Mouse (Mus musculus): ENCODE measurements around the gene Hexim1.

The Hexim1 gene

DNA sequence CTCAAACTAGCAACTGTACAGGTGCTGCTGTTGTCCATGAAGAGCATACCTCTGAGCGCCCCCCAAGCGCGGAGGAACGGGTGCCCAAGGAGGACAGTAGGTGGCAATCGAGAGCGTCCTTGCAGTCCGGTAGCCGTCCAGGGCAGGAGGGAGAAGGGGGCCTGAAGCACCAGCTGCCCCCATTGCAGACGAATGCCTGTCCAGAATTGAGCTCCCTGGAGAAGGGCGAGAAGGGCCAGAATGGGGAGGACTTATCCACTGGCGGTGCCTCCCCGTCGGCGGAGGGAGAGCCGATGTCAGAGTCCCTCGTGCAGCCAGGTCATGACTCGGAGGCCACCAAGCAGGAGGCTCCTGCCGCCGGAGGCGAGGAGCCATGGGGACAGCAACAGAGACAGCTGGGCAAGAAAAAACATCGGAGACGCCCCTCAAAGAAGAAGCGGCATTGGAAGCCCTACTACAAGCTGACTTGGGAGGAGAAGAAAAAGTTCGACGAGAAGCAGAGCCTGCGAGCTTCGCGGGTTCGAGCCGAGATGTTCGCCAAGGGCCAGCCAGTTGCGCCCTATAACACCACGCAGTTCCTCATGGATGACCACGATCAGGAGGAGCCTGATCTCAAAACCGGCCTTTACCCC is 1.0 kb downstream of the Hexim1 start:
- DNase-seq (ENCODE audit: low spot score in 2 of 2) = peak; percentile 79 to 91

DNA sequence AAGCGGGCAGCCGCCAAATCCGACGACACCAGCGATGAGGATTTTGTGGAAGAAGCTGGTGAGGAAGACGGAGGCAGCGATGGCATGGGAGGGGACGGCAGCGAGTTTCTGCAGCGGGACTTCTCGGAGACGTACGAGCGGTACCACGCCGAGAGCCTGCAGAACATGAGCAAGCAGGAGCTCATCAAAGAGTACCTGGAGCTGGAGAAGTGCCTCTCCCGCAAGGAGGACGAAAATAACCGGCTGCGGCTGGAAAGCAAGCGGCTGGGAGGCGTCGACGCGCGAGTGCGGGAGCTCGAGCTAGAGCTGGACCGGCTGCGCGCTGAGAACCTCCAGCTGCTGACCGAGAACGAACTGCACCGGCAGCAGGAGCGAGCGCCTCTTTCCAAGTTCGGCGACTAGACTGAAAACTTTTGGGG is 1.6 kb downstream of the Hexim1 start:
- peak in 1 of 2 experiments; percentile 42 for DNase-seq (ENCODE audit: low spot score in 2 of 2)

DNA sequence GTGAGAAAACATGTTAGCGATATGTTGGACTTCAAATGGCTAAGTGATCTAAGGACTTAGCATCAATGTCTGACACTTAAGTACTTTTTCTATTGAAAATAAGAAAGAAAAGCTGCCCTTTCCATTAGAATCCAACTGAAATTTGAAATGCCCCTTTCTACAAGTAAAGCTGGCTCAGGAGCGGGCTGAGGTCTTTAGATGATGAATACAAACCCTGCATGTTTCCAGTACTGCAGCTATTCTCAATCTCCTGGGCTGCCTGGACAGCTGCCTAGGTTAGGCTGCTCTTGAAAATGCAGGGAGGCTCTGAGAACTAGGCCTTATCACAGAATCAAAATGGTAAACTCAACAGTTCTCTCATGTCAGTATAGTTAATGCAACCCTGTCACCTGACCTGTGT is 2.8 kb downstream of the Hexim1 start:
- no peak for DNase-seq (ENCODE audit: low spot score in 2 of 2)

DNA sequence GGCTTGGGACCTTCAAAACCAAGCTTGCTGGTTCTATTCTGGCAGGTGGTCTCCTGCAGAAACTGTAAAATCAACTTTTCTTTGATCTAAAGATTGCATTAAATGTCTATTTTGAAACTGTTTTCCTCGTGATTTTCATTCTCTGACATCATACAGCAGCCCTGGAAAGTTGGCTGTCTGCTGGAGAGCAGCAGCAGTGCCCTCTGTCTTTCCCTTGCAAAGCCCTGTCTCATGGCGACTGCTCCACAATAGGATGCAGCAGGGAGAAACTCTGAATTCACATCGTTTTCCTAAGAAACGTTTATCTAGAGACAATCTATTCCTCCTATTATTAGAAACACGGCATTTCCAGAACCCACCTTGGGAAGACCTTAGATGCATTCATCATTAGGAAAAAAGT is 3.6 kb downstream of the Hexim1 start:
- no peak for DNase-seq (ENCODE audit: low spot score in 2 of 2)

DNA sequence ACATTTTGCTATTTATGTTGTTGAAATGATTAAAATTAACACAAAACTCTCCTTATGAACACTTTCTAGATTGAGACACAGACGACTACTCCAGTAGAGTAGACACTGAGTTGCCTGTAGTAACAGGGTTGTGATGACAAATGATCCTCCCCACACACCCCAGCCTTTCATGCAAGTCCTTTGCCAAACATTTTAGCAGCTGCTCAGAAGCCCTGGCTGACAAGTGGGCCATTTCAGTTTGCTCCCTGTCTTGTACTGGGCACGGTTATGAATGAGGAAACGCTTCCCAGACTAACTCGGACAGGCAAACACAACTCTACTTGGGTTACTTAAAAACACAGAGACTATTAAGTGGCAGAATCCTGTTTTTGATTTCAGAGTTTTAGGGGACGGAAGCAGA is 4.3 kb downstream of the Hexim1 start:
- no peak for DNase-seq (ENCODE audit: low spot score in 2 of 2)

DNA sequence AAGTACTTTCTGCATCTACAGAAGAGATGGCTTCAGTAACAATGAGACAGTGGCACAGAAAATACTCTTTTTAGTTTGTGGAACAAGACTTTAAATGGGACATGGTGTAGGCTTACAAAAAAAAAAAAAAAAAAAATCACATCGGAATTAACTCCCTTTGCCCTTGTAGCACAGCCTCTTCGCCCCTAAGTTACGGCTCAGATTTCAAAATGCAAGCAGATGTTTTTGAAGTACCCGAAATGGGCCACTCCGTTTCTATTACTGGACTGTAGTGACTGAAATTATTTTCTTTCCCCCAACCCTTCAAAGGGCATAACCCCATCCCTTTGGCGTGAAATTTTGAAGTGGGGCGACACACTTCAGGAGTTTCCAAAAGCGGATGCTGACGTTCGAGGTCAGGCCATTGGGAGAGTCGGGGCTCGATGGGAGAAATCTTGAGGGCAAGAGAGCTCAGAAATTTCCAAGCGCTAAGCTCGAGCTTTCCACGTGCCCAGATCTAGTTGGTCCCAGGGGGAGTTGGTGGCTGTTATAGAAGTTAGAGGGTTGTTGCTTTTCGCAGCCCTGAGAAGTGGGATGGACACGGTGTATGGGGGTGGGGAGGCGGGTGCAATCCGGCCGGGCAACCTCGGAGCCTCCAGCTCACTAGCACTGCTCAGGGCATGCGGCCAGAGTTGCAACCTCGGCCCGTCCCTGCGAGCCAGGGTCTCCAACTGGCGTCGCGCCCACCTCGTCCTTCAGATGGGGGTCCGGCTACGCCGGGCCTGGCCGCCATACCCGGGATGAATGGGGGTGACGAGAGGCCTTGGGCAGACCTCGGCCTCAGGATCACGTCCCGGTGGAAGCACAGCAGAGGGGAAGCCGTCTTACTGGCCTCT is 15.9 kb downstream of the Hexim1 start, which contains the start of gene Hexim2:
Gene Hexim2 (plus strand): TSS at position 729 of the 875 bp plus-strand sequence.
- peak; percentile 55 to 87 for DNase-seq (ENCODE audit: low spot score in 2 of 2)

DNA sequence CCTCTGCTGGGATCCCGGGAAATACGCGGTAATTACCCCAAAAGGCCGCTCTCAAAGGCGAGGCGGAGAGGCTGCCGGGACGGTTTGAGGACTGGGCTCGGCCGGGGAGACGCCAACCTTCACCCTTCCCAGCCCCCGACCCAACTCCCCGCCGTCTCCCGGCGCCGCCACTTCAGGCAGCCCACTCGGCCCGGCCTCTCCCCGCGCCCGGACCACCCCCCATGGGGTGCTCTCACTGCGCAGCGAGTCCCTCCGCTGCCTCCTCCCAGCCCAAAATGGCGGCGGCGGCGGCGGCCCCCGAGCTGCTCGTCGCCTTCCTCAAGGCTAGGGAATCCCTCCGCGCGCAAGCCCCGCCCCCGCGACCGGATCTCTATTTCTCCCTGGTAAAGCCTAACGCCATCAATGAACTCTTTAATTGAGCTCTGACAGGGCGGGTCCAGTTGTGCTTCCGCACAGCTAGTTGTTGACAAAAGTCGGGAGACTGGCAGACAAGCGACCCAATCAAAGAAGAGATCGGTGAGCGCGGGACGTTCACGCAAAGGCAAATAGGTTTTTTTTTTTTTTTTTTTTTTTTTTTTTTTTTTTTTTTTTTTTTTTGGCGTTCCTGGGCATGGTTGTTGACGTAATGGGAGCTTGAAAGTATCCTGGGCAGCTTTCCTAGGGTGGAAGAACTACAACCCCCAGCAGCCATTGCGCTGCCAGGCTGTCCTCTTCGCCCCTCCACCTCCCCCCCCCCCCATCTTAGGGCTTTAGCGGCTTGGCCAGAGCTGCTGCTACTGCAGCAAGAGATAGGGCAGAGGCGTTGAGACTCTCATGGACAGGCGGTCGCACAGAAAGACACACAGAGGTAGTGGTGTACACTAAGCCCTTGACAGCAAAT is 16.8 kb downstream of the Hexim1 start:
- DNase-seq (ENCODE audit: low spot score in 2 of 2) = peak; percentile 100

DNA sequence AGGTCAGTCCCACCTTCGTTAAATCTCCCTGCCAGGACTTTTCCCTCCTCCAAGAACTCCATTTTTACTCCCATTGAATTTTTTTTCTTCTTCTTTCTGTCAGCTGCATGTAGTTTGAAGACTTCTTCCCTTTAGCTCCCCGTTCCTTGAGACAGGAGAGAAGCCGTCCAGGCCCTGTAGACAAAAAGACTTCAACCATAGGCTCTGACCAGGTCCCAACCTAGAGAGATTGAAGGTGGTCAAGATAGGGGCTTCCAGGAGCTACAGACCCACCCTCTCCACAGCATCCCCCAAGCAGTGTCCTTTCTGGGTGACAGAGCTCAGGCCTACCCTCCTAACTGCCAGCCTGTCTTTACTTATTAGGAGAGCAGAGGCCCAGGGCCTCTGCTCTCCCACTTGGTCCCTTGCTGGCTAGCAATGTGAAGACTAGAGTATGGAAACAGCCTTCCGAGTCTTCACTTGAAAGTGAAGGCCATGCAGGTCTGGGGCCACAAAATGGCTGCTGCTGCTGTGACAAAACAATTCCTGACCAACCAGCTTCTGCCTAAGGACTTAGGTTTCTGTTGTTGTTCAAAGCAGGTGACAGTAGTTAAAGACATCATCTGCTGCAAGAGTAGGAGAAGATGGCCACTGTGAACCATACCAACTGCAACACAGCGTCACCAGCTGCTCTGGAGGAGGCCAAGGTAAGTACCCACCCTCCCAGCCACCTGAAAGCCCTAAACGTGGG is 17.6 kb downstream of the Hexim1 start:
- DNase-seq (ENCODE audit: low spot score in 2 of 2) = no peak

DNA sequence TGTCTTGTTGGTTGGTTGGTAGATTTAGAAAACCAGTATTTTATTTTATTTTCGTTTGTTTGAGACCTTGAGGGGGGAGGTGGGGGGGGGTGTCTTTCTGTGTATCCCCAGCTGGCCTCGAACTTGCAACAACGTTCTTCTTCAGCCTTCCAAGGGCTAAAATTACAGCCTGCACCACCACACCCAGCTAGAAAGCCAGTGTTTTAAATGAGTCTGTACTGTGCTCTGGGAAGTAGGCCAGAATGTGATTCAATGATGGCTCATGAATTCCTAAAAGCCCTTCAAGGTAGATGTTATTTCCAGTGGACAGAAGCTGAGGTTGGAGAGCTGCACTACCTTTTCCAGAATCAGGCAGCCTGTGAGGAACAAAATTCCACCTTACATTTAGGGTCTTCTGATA is 18.2 kb downstream of the Hexim1 start:
- no peak for DNase-seq (ENCODE audit: low spot score in 2 of 2)

DNA sequence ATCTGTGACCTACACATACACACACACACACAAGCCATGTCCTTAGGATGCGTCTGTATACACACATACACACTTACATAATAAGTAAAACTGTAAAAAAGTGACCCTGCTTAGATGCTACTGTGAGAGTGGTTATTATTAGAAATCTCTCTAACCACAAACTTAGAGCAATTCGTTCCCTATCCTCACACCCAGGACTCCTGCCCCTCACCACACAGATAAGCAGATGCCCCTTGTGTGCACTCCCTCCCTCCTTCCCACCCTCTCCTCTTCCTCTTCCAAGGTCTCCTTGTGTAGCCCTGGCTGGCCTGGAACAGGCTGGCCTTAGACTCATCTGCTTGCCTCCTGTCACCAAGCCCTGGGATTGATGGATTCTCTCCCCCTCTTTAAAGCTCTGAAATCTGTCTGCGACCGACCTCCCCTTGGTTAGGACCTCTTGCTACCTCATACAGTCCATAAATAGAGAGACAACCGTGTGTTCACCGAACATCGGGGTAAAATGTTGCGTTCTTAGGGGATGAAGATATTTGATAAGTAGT is 20.1 kb downstream of the Hexim1 start:
- no peak for DNase-seq (ENCODE audit: low spot score in 2 of 2)

DNA sequence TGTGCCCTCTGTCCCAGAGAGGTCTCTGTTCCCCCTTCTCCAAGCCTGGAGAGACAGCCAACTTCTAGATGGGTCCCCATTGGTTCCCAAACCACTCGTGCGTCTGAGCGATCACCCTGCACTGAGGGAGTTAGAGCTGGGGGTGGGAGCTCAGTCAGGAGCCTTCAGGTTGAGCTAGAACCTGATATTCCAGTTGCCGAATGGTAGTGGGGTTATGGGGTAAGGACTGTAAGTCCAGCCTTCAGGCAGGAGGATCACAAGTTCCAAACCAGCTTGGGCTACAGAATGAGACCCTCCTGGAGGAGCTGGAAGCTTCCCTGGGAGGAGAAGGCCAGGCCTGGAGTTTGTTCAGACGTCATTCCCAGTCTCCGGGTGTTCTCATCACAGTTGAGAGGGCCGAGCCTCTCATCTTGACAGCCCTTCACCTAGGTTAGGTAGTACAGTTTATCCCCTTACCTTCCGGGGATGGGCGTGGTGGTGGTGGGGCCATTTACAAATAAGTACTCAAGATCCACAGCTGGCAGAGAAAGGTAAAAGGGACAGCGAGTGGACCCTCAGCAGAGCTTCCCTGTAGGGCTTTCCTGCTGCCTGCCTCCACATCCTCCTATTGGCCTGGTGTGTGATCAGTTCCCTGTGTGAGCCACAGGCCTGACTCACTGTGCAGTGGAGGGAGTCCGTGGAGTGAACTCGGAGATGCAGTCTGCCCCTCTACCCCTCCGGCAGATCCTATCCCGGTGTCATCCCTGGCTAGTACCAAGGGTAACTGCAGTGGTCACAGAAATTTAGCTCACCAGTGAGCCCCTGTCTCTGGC is 24.1 kb downstream of the Hexim1 start:
- DNase-seq (ENCODE audit: low spot score in 2 of 2) = no peak

DNA sequence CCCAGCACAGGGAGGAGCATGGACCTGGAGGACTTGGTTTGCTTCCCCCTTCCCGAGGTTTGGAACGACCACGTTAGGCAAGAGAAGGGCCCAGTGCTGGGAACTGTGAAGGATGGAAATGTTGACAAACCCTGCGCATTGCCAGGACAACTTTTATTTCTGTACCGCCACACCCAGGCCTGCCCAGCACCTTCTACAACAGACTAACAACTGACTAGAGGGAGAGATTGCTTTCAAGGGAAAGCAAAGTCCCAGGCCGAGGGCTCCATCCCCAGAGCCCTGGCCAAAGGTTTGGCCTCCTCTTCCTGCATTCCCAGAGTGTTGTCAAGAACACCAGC is 24.7 kb downstream of the Hexim1 start:
- DNase-seq (ENCODE audit: low spot score in 2 of 2) = no peak

DNA sequence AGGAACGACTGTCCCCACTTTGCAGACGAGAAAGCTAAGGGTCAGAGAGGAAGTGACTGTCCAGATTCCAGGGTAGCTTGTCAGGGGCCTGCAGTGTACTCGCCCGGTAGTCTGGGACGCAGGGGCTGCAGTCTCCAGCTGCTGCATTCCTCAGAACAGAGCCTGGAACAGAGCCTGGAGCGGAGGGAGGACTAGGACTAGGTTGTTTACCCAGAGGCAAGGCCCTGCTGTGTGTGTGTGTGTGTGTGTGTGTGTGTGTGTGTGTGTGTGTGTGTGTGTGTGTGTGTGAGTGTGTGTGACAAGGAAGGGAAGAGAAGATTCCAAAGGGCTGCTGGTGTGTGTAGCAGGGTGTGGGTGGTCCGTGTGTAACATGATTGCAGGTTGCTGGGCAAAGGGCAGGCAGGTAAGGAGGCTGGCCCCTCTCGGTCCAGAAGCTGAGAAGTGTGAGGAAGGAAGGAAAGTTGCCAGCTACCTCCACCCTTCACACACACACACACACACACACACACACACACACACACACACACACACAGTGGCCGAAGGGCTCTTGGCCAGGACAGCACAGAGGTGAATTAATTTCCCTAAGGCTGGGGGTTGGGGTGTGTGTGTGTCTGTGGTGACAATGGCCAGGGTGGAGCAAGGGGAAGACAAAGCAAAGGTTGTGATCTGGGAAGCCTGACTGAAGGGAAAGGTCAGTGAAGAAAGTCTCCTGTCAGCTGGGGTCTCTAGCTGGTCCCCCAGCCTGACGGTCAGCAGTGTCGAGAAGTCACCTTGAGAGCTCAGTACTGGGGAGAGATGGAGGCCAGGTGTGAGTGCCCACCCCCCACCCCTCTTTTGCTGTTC is 25.3 kb downstream of the Hexim1 start:
- DNase-seq (ENCODE audit: low spot score in 2 of 2) = no peak

DNA sequence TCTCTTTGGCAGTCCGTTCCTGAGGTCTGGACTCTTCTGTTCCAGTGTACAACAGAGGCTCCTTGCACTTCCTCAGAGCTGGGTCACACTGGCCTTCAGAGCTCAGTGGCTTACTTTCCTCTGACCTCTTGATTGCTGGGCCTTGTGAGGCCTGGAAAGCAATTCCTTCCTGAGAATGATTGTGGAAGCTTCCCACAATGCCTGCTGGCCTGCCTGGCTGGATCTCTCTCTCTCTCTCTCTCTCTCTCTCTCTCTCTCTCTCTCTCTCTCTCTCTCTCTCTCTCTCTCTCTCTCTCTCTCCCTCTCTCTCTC is 25.9 kb downstream of the Hexim1 start:
- DNase-seq (ENCODE audit: low spot score in 2 of 2) = no peak

DNA sequence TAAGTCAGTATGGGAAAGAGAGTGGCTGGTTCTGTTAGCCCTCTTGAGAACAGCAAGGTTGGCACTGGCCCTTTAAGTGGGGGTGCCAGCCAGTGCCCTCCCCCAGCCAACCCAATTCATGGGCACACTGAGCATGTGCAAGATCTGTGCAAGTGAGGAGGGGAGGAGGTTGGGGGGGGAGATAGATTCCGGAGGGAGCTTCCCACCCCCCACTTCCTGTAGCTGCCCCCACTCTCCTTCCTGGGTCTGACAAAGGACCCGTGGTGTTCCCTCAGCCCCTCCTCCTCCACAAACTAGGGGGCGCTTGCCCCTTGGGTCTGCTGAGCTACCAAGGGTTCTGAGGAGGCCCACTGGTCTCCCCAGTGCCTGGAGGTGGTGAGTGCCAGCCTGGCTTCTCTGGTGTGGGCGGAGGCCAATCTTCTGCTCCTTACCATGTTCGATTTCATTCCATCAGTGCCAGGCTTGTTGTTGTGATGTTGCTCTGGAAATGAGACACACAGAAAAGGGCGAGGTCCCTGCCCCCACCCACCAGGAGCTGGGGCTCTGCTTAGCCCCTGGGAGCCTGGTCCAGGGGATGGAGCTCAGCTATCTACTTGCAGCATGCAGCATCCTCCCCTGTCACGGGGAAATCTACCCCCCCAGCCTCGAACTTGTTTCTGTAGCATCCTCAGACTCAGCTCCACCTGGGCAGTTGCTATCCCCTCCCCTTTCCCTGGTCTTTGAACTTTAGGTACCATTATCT is 26.6 kb downstream of the Hexim1 start:
- peak in 1 of 2 experiments; percentile 42 for DNase-seq (ENCODE audit: low spot score in 2 of 2)

DNA sequence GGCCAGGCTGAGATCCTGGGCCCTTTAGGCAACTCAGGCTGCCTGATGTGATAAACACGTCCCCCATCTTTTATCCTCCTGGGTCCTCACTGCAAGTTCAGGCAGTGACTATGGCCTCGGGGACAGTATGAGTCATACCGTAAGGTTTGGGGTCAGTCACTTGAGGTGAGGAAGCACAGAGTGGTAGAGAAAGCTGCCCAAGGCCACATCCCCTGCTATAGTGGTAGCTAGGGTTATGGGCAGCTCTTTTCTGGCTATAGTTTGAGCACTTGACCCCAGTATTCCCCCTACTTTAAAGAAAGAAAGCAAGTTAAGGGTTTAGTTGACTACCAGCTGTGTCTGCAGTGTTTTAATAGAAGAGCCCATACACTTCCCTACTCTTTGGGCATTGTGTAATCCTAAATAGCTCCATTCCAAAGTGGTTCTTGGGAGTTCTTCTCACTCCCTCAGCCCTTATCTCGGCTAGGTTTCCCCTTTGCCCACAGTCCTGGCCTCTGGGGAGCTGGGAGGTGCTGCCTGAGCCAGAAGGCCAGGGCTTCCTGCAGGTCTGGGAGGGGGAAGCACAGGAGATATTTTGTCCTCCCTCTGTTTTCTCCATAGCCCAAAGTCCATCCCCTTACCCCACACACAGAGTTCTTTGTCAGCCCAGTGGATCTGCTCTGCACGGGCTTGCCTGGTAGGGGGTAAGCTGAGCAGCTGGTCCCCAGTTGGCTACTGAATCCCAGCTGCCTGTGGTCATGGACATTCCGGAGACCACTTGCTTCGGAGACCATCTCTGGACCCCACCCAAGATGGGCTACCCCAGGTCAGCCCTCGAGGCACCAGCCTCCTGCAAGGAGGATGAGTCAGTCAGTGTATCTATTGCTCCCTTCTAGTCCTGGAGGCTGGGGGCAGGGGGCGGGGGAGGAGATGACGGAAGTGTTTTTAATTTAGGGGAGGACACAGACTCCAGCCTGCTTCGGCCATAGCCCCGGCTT is 28.6 kb downstream of the Hexim1 start:
- DNase-seq (ENCODE audit: low spot score in 2 of 2) = no peak

DNA sequence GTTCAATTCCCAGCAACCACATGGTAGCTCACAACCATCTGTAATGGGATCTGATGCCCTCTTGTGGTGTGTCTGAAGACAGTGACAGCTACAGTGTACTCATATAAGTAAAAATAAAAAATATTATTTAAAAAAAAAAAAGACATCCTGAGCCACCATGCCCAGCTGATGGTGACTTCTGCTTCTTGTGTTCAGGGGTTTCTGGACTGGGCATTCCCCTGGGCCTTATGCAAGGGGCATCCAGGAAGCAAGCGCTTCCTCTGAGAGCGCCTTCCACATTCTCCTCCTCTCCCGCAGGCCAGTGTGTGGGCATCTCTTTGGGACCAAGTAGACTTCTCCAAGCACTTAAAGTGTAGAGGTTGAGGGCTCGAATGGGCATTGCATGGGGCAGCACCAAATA is 30.4 kb downstream of the Hexim1 start:
- no peak for DNase-seq (ENCODE audit: low spot score in 2 of 2)

DNA sequence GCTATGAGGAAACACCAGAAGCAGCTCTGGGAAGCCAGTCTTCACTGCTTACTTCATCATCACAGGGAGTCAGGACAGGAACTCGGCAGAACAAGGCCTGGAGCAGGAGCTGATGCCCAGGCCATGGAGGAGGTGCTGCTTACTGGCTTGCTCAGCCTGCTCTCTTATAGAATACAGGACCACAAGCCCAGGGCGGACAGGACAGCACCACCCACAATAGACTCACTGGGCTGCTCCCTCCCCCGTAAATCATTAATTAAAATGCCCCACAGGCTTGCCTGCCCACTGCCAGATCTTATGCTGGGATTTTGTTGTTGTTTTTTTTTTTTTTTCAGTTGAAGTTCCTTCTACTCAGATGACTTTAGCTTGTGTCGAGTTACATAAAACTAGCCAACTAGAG is 31.7 kb downstream of the Hexim1 start:
- no peak for DNase-seq (ENCODE audit: low spot score in 2 of 2)
